Mouse (Mus musculus): Measurements from ENCODE around the gene S100a4.

DNA sequence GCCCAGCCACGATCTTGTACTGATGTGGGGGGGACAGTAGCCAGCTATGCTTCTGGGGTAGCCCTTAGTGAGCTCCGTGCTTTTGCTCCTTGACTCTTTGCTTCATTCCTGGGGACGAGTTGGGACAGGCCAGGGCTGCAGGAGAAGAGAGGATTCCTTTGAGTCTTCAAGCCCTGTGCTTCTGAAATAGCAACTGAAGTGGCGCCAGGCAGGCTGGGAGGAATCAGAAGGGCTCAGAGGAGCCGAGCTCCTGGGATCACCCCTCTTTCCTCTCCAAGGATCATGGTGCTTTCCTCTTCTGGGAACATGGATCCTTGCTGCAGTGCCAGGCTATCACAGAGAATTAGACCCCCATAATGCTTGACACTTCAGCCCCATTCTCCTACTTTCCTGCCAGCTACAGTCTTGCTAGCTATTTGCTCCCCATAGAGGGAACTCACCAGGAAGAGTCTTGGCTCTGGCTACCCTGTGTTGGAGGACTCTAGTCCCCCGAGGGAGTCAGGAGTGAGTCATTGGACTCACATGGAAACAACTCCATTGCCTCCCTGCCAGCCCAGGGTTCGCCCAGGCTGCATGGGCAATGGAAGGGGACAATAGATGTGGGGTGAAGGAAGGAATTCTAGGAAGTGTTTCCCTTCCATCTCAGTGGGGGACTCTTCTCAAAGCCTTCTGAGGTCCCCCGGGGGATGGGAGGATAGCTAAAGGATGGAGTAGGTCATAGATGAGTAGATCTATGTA is 2.9 kb upstream of the S100a4 start:
- no peak for TF ChIP-seq TAL1 (IDR thresholded peaks at IDR 0.05; ENCODE audit: low read length)
- TF ChIP-seq GATA1 (IDR thresholded peaks at IDR 0.05; ENCODE audit: low read length), result no peak
